Mouse (Mus musculus): ENCODE results near the gene Gbp2.
"Not testable (repeated sequence)": the region's sequence is repeated elsewhere in the genome, so short reads cannot be mapped to it uniquely, and the experiment has no call there.

The Gbp2 gene

GRCm38 (mm10) chr3:142620111-142620955 is at the start of gene Gbp2:
Gene Gbp2, plus strand, starts transcription at chr3:142620602.
- peak; percentile 43 for DNase-seq (ENCODE audit: low read depth, low spot score)

- no peak for DNase-seq (ENCODE audit: low read depth, low spot score)
Measured at GRCm38 (mm10) chr3:142570738-142571137, 49.7 kb upstream of the Gbp2 start.

- no peak for DNase-seq (ENCODE audit: low read depth, low spot score)
Measured at GRCm38 (mm10) chr3:142577108-142577507, 43.3 kb upstream of the Gbp2 start.

GRCm38 (mm10) chr3:142578342-142578741 is 42.1 kb upstream of the Gbp2 start:
- no peak for DNase-seq (ENCODE audit: low read depth, low spot score)

GRCm38 (mm10) chr3:142583067-142583466 is 37.3 kb upstream of the Gbp2 start:
- no peak for DNase-seq (ENCODE audit: low read depth, low spot score)

GRCm38 (mm10) chr3:142587386-142587785 is 33.0 kb upstream of the Gbp2 start:
- DNase-seq (ENCODE audit: low read depth, low spot score): no peak

GRCm38 (mm10) chr3:142588888-142589287 is 31.5 kb upstream of the Gbp2 start:
- no peak for DNase-seq (ENCODE audit: low read depth, low spot score)

- DNase-seq (ENCODE audit: low read depth, low spot score): no peak
Measured at GRCm38 (mm10) chr3:142590431-142591067, 29.9 kb upstream of the Gbp2 start.

GRCm38 (mm10) chr3:142594547-142594946 is 25.9 kb upstream of the Gbp2 start, which contains the start of gene Gbp2b:
Gene Gbp2b, plus strand, starts transcription at chr3:142594847.
- no peak for DNase-seq (ENCODE audit: low read depth, low spot score)

- DNase-seq (ENCODE audit: low read depth, low spot score): no peak
Measured at GRCm38 (mm10) chr3:142597923-142598322, 22.5 kb upstream of the Gbp2 start.

GRCm38 (mm10) chr3:142601675-142602074 is 18.7 kb upstream of the Gbp2 start:
- DNase-seq (ENCODE audit: low read depth, low spot score): no peak

GRCm38 (mm10) chr3:142618658-142619057 is 1.7 kb upstream of the Gbp2 start:
- no peak for DNase-seq (ENCODE audit: low read depth, low spot score)

GRCm38 (mm10) chr3:142619606-142620005 is 796 bp upstream of the Gbp2 start:
- no peak for DNase-seq (ENCODE audit: low read depth, low spot score)

- DNase-seq (ENCODE audit: low read depth, low spot score): no peak
Measured at GRCm38 (mm10) chr3:142620956-142621562, 657 bp downstream of the Gbp2 start.

GRCm38 (mm10) chr3:142630385-142630784 is 10.0 kb downstream of the Gbp2 start:
- no peak for DNase-seq (ENCODE audit: low read depth, low spot score)

- DNase-seq (ENCODE audit: low read depth, low spot score): peak; percentile 25
Measured at GRCm38 (mm10) chr3:142640201-142640600, 19.8 kb downstream of the Gbp2 start.

GRCm38 (mm10) chr3:142645949-142646348 is 25.5 kb downstream of the Gbp2 start:
- peak; percentile 14 for DNase-seq (ENCODE audit: low read depth, low spot score)

- DNase-seq (ENCODE audit: low read depth, low spot score): not testable (repeated sequence)
Measured at GRCm38 (mm10) chr3:142647836-142648235, 27.4 kb downstream of the Gbp2 start.

- DNase-seq (ENCODE audit: low read depth, low spot score): no peak
Measured at GRCm38 (mm10) chr3:142650205-142650604, 29.8 kb downstream of the Gbp2 start.

- DNase-seq (ENCODE audit: low read depth, low spot score): no peak
Measured at GRCm38 (mm10) chr3:142664723-142665122, 44.3 kb downstream of the Gbp2 start.

- DNase-seq (ENCODE audit: low read depth, low spot score): no peak
Measured at GRCm38 (mm10) chr3:142674607-142675006, 54.2 kb downstream of the Gbp2 start.

Measured in skeletal muscle tissue, adult 2 months (tissue).